Mouse (Mus musculus) cerebellum, postnatal 4 days (tissue): ENCODE measurements around the gene March7.

Experiments
- DNase-seq, 2 experiments: peaks; one replicate each; pipeline ENCODE4 v3.0.0; 2022; ENCODE audit warnings: low spot score in 2 of 2, mixed read lengths in 1 of 2

The March7 gene

GRCm38 (mm10) chr2:60214683-60215082 lies 5.0 kb downstream of the March7 start:
- no peak for DNase-seq

- no peak for DNase-seq
Measured at GRCm38 (mm10) chr2:60216547-60217153, 7.0 kb downstream of the March7 start.

GRCm38 (mm10) chr2:60217620-60218019 lies 7.9 kb downstream of the March7 start:
- DNase-seq: no peak

GRCm38 (mm10) chr2:60221236-60221635 lies 11.5 kb downstream of the March7 start:
- DNase-seq: no peak

- DNase-seq: no peak
Measured at GRCm38 (mm10) chr2:60221954-60222353, 12.3 kb downstream of the March7 start.

GRCm38 (mm10) chr2:60223489-60223888 lies 13.8 kb downstream of the March7 start:
- DNase-seq: no peak

- DNase-seq: no peak
Measured at GRCm38 (mm10) chr2:60228470-60228869, 18.8 kb downstream of the March7 start.

- DNase-seq: no peak
Measured at GRCm38 (mm10) chr2:60230361-60230760, 20.7 kb downstream of the March7 start.

- DNase-seq: no peak
Measured at GRCm38 (mm10) chr2:60233147-60233546, 23.5 kb downstream of the March7 start.

- DNase-seq: no peak
Measured at GRCm38 (mm10) chr2:60234506-60234905, 24.8 kb downstream of the March7 start.

GRCm38 (mm10) chr2:60252782-60253181 lies 43.1 kb downstream of the March7 start:
- no peak for DNase-seq

- no peak for DNase-seq
Measured at GRCm38 (mm10) chr2:60253506-60253905, 43.8 kb downstream of the March7 start.

GRCm38 (mm10) chr2:60256751-60257150 lies 47.1 kb downstream of the March7 start:
- DNase-seq: no peak

GRCm38 (mm10) chr2:60259186-60259585 lies 49.5 kb downstream of the March7 start:
- no peak for DNase-seq

GRCm38 (mm10) chr2:60260621-60261350 lies 51.1 kb downstream of the March7 start:
- no peak for DNase-seq

- DNase-seq: no peak
Measured at GRCm38 (mm10) chr2:60267567-60267966, 57.9 kb downstream of the March7 start.

GRCm38 (mm10) chr2:60269856-60270479 lies 60.3 kb downstream of the March7 start:
- DNase-seq: no peak

GRCm38 (mm10) chr2:60278627-60279026 lies 68.9 kb downstream of the March7 start:
- DNase-seq: no peak

- DNase-seq: no peak
Measured at GRCm38 (mm10) chr2:60282625-60283024, 72.9 kb downstream of the March7 start.

- no peak for DNase-seq
Measured at GRCm38 (mm10) chr2:60283208-60283750, 73.6 kb downstream of the March7 start.

- peak; percentile 23 to 26 for DNase-seq
Measured at GRCm38 (mm10) chr2:60283751-60284466, 74.2 kb downstream of the March7 start.

- DNase-seq: no peak
Measured at GRCm38 (mm10) chr2:60284467-60284821, 74.8 kb downstream of the March7 start, which contains the start of gene Cd302. Gene Cd302, minus strand, starts transcription at chr2:60284488.
